Mouse (Mus musculus) testis, adult 2 months (tissue): ENCODE results near the gene Traf3.

ENCODE experiments used
- CTCF ChIP-seq: fragments of 200-500 bp; IDR thresholded peaks from 2 replicates; pipeline ENCODE4 v1.5.1; 2012; ENCODE audit warnings: low read depth, mild to moderate bottlenecking, inconsistent platforms, low read length, moderate library complexity; ENCODE audit not compliant: control insufficient read depth, insufficient read depth, insufficient replicate concordance
- POLR2A ChIP-seq: fragments of 200-500 bp; IDR thresholded peaks from 2 replicates; pipeline ENCODE4 v1.6.1; 2012; ENCODE audit warnings: low read depth, mild to moderate bottlenecking, inconsistent platforms, low read length, moderate library complexity; ENCODE audit not compliant: control insufficient read depth

- TF ChIP-seq CTCF = no peak
- no peak for TF ChIP-seq POLR2A
Observed at GRCm38 (mm10) chr12:111119506-111120085, 46.6 kb upstream of the Traf3 start.
